Mouse (Mus musculus) mesoderm, embryonic 11.5 days (tissue): ENCODE data around the gene Cdk5r2.
A peak's percentile ranks its signal among the peaks of the same experiment; 100 is the strongest.
"Not testable (repeated sequence)": the region's sequence is repeated elsewhere in the genome, so short reads cannot be mapped to it uniquely, and the experiment has no call there.

Source experiments
- DNase-seq: peaks from one replicate; pipeline ENCODE4 v3.0.0-alpha.2; 2012; ENCODE audit warnings: low read depth, low spot score

Gene Cdk5r2

GRCm38 (mm10) chr1:74854306-74855056 lies at the start of gene Cdk5r2:
Gene Cdk5r2, plus strand, starts transcription at chr1:74854934.
- DNase-seq: peak; percentile 94

GRCm38 (mm10) chr1:74805340-74805835 lies 49.3 kb upstream of the Cdk5r2 start:
- no peak for DNase-seq

- DNase-seq: no peak
Measured at GRCm38 (mm10) chr1:74805843-74806242, 48.9 kb upstream of the Cdk5r2 start.

- peak; percentile 56 for DNase-seq
Measured at GRCm38 (mm10) chr1:74806360-74807311, 48.1 kb upstream of the Cdk5r2 start.

- no peak for DNase-seq
Measured at GRCm38 (mm10) chr1:74807551-74808071, 47.1 kb upstream of the Cdk5r2 start.

GRCm38 (mm10) chr1:74808078-74808477 lies 46.7 kb upstream of the Cdk5r2 start:
- peak; percentile 97 for DNase-seq

GRCm38 (mm10) chr1:74809007-74809406 lies 45.7 kb upstream of the Cdk5r2 start:
- DNase-seq: no peak

GRCm38 (mm10) chr1:74814931-74815647 lies 39.6 kb upstream of the Cdk5r2 start:
- DNase-seq: no peak

GRCm38 (mm10) chr1:74815965-74816364 lies 38.8 kb upstream of the Cdk5r2 start:
- DNase-seq: not testable (repeated sequence)

- DNase-seq: peak; percentile 96
Measured at GRCm38 (mm10) chr1:74816612-74817199, 38.0 kb upstream of the Cdk5r2 start.

- no peak for DNase-seq
Measured at GRCm38 (mm10) chr1:74817219-74817618, 37.5 kb upstream of the Cdk5r2 start.

GRCm38 (mm10) chr1:74818509-74818908 lies 36.2 kb upstream of the Cdk5r2 start:
- DNase-seq: no peak

GRCm38 (mm10) chr1:74823598-74823997 lies 31.1 kb upstream of the Cdk5r2 start:
- DNase-seq: not testable (repeated sequence)

- peak; percentile 73 for DNase-seq
Measured at GRCm38 (mm10) chr1:74824518-74825302, 30.0 kb upstream of the Cdk5r2 start.

GRCm38 (mm10) chr1:74830061-74830460 lies 24.7 kb upstream of the Cdk5r2 start:
- no peak for DNase-seq

GRCm38 (mm10) chr1:74833255-74833654 lies 21.5 kb upstream of the Cdk5r2 start:
- no peak for DNase-seq

GRCm38 (mm10) chr1:74843090-74843489 lies 11.6 kb upstream of the Cdk5r2 start:
- no peak for DNase-seq

- DNase-seq: no peak
Measured at GRCm38 (mm10) chr1:74846341-74846740, 8.4 kb upstream of the Cdk5r2 start.

GRCm38 (mm10) chr1:74848946-74849345 lies 5.8 kb upstream of the Cdk5r2 start:
- no peak for DNase-seq

- no peak for DNase-seq
Measured at GRCm38 (mm10) chr1:74850251-74850650, 4.5 kb upstream of the Cdk5r2 start.
